Mouse (Mus musculus) lung, embryonic 15.5 days (tissue): ENCODE results near the gene Rasa2. TPM values are rescaled to one million over a fixed set of nuclear protein-coding genes. Genes with fewer than 3 reads are reported as not detected.

Experiments
- ATAC-seq: fragments of 200-750 bp; cut with Nextera tagmentation; 2 replicates; pipeline ENCODE4 v1.8.0; 2017; ENCODE audit warnings: moderate number of reproducible peaks, borderline replicate concordance; ENCODE audit not compliant: low FRiP score, low TSS enrichment; ENCODE audit errors: extremely low read depth
- H3K27ac ChIP-seq: fragments of 300-500 bp; sonication (generic); 2 replicates; pipeline ENCODE4 v1.5.1; 2015; ENCODE audit warnings: moderate library complexity, mild to moderate bottlenecking, inconsistent platforms
- H3K27me3 ChIP-seq: fragments of 300-500 bp; sonication (generic); 2 replicates; pipeline ENCODE4 v1.6.1; 2015; ENCODE audit warnings: inconsistent platforms
- H3K36me3 ChIP-seq: fragments of 300-500 bp; sonication (generic); 2 replicates; pipeline ENCODE4 v1.6.1; 2015; ENCODE audit warnings: inconsistent platforms
- H3K4me1 ChIP-seq: fragments of 300-500 bp; sonication (generic); 2 replicates; pipeline ENCODE4 v1.6.1; 2015; ENCODE audit warnings: inconsistent platforms
- H3K4me2 ChIP-seq: fragments of 300-500 bp; sonication (generic); 2 replicates; pipeline ENCODE4 v1.6.1; 2015; ENCODE audit warnings: inconsistent platforms, mild to moderate bottlenecking, moderate library complexity
- H3K4me3 ChIP-seq: fragments of 300-500 bp; sonication (generic); 2 replicates; pipeline ENCODE4 v1.5.1; 2015; ENCODE audit warnings: mild to moderate bottlenecking, inconsistent platforms
- H3K9ac ChIP-seq: fragments of 300-500 bp; sonication (generic); 2 replicates; pipeline ENCODE4 v1.6.1; 2015; ENCODE audit warnings: inconsistent platforms
- H3K9me3 ChIP-seq: fragments of 300-500 bp; sonication (generic); 2 replicates; pipeline ENCODE4 v1.6.1; 2016; ENCODE audit warnings: inconsistent platforms
- WGBS: fragments of 180-500 bp; shearing (Covaris S2); methylation state at CpG from one replicate; pipeline ENCODE4 v1.1.7; 2015; 5-methylcytosine and 5-hydroxymethylcytosine counted together
- polyA plus RNA-seq: library from polyadenylated mRNA; unstranded; fragments of >200 nt; fragmentation: Nextera tagmentation; extraction: Ambion mirVana; gene quantifications from 2 replicates; pipeline ENCODE4 v1.2.1, GENCODE M21; 2015

The Rasa2 gene
- polyA plus RNA-seq, 1 experiment from 2014 or later, result 19.9 TPM

- Histone ChIP-seq H3K9ac (no peak overlapping the region), H3K4me2 (no peak overlapping the region), H3K36me3 (no peaks in the 10 kb centered on the region), H3K27ac (no peak overlapping the region), H3K27me3 (0 out of 2 replicates have a peak, but pooled peaks cover 4% of the 10 kb centered on the region), H3K4me3 (no peak overlapping the region), H3K9me3 (no peaks in the 10 kb centered on the region), H3K4me1 (peaks cover 3% of the 10 kb centered on the region; the same call in 1 of the 2 replicates)
- no peak for ATAC-seq
- 64% methylated on average over 7 of the region's 7 CpGs for WGBS
Observed at GRCm38 (mm10) chr9:96637157-96637548, 5.7 kb upstream of the Rasa2 start.

GRCm38 (mm10) chr9:96636423-96637156 is 5.2 kb upstream of the Rasa2 start:
- Histone ChIP-seq H3K27ac (no peak overlapping the region), H3K27me3 (0 out of 2 replicates have a peak, but pooled peaks cover 5% of the 10 kb centered on the region), H3K4me2 (no peak overlapping the region), H3K9ac (no peak overlapping the region), H3K9me3 (no peaks in the 10 kb centered on the region), H3K4me1 (peaks cover 8% of the 10 kb centered on the region; the same call in 1 of the 2 replicates), H3K36me3 (no peaks in the 10 kb centered on the region), H3K4me3 (no peak overlapping the region)
- 43% methylated on average over 9 of the region's 9 CpGs for WGBS
- ATAC-seq, result no peak

DNA sequence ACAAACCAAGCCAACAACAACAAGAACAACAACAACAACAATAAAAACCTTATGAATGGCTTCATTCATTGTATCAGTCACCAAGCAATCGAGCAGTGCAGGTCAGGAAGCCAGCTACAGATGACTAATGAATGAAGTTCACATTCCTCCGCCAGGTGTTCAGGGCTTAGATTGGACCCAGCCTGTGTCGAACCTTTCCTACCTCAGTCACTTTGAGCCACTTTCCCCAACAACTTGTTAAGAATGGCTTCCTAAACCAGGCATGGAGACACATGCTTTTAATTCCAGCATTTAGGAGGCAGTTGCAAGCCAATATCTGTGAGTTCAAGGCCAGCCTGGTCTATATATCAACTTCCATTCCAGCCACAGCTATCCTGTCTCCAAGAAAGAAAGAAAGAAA is 4.5 kb upstream of the Rasa2 start:
- Histone ChIP-seq H3K9me3 (no peaks in the 10 kb centered on the region), H3K4me2 (no peak overlapping the region), H3K27ac (no peak overlapping the region), H3K4me1 (peaks cover 9% of the 10 kb centered on the region; the same call in 1 of the 2 replicates), H3K9ac (no peak overlapping the region), H3K4me3 (no peak overlapping the region), H3K36me3 (no peaks in the 10 kb centered on the region), H3K27me3 (0 out of 2 replicates have a peak, but pooled peaks cover 5% of the 10 kb centered on the region)
- no peak for ATAC-seq
- 59% methylated on average over 3 of the region's 3 CpGs for WGBS

DNA sequence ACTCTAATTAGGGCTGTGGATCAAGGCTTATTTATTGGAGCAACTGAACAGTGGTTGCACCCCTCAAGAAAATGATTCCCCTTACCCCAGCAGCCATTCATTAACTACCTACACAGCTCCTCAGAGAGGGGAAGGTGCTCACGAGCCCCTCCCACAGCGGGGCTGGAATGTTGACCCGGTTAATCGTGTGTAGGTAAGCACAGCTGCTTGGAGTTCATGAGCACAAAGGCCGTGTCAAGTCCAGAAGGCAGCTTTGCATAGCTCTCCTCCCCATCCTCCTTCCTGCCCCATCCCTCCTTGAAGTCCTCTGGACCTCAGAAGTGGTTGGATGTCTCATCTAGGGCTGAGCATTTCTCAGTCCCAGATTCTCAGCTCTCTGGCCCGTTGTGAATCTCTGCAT is 3.8 kb upstream of the Rasa2 start:
- ATAC-seq, result no peak
- H3K4me2 ChIP-seq, result no peak overlapping the region
- H3K4me3 ChIP-seq, result no peak overlapping the region
- 45% methylated on average over 6 of the region's 6 CpGs for WGBS
- no peak overlapping the region for H3K9ac ChIP-seq
- H3K27me3 ChIP-seq, result 0 out of 2 replicates have a peak, but pooled peaks cover 5% of the 10 kb centered on the region
- peaks cover 9% of the 10 kb centered on the region; the same call in 1 of the 2 replicates for H3K4me1 ChIP-seq
- no peaks in the 10 kb centered on the region for H3K36me3 ChIP-seq
- H3K27ac ChIP-seq, result no peak overlapping the region
- no peaks in the 10 kb centered on the region for H3K9me3 ChIP-seq

GRCm38 (mm10) chr9:96633771-96634170 is 2.4 kb upstream of the Rasa2 start:
- peaks cover 9% of the 10 kb centered on the region for H3K4me1 ChIP-seq
- no peak for ATAC-seq
- no peak overlapping the region for H3K27ac ChIP-seq
- no peaks in the 10 kb centered on the region for H3K9me3 ChIP-seq
- no peak overlapping the region for H3K9ac ChIP-seq
- WGBS, result 76% methylated on average over 2 of the region's 2 CpGs
- no peaks in the 10 kb centered on the region for H3K36me3 ChIP-seq
- H3K4me3 ChIP-seq, result no peak overlapping the region
- 0 out of 2 replicates have a peak, but pooled peaks cover 5% of the 10 kb centered on the region for H3K27me3 ChIP-seq
- H3K4me2 ChIP-seq, result no peak overlapping the region

DNA sequence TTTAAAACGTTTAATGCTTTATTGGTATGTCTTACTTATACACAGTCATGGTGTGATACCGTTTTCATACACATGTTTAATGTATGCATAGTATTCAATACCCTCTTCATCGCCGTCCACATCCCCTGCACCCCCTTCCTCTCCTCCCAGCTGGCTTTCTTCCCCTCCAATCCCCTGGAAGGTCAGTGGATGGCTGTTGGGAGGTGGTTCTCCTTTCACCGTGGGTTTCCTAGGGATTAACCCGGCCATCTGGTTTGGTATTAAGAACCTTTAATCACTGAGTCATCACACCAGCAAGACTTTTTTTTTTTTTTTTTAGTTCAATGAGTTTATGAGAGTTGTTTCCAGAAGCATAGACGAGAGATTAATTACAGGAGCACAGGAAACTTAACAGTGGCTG is 1.3 kb upstream of the Rasa2 start:
- Histone ChIP-seq H3K9me3 (no peaks in the 10 kb centered on the region), H3K27me3 (0 out of 2 replicates have a peak, but pooled peaks cover 5% of the 10 kb centered on the region), H3K27ac (no peak overlapping the region), H3K4me1 (peaks cover 17% of the 10 kb centered on the region), H3K4me3 (no peak overlapping the region), H3K36me3 (no peaks in the 10 kb centered on the region), H3K9ac (no peak overlapping the region), H3K4me2 (no peak overlapping the region)
- 59% methylated on average over 7 of the region's 7 CpGs for WGBS
- ATAC-seq, result no peak

GRCm38 (mm10) chr9:96632073-96632690 is 765 bp upstream of the Rasa2 start:
- 53% methylated on average over 6 of the region's 6 CpGs for WGBS
- peak overlapping the region; percentile 94 for H3K4me3 ChIP-seq
- ATAC-seq, result no peak

GRCm38 (mm10) chr9:96630571-96631388 is 637 bp downstream of the Rasa2 start:
- no peaks in the 10 kb centered on the region for H3K9me3 ChIP-seq
- ATAC-seq, result peak; percentile 88
- WGBS, result under 1% methylated on average over 71 of the region's 105 CpGs

More at GRCm38 (mm10) chr9:96632073-96632690, 765 bp upstream of the Rasa2 start:
- no peaks in the 10 kb centered on the region for H3K9me3 ChIP-seq
- no peak overlapping the region for H3K27ac ChIP-seq
- 0 out of 2 replicates have a peak, but pooled peaks cover 5% of the 10 kb centered on the region for H3K27me3 ChIP-seq
- peaks cover 22% of the 10 kb centered on the region for H3K4me1 ChIP-seq
- peak overlapping the region; percentile 97; the same call in 1 of the 2 replicates for H3K9ac ChIP-seq
- H3K4me2 ChIP-seq, result peak overlapping the region; percentile 91
- no peaks in the 10 kb centered on the region for H3K36me3 ChIP-seq

GRCm38 (mm10) chr9:96629151-96629550 is 2.3 kb downstream of the Rasa2 start:
- no peak overlapping the region for H3K4me2 ChIP-seq

More at GRCm38 (mm10) chr9:96630571-96631388, 637 bp downstream of the Rasa2 start:
- Histone ChIP-seq H3K36me3 (no peaks in the 10 kb centered on the region), H3K4me1 (peaks cover 23% of the 10 kb centered on the region), H3K27me3 (0 out of 2 replicates have a peak, but pooled peaks cover 5% of the 10 kb centered on the region), H3K4me3 (peak overlapping the region; percentile 94), H3K9ac (peak overlapping the region; percentile 97), H3K4me2 (peak overlapping the region; percentile 91), H3K27ac (peak overlapping the region; percentile 98)

GRCm38 (mm10) chr9:96627557-96628085 is 3.8 kb downstream of the Rasa2 start:
- H3K9ac ChIP-seq, result no peak overlapping the region
- ATAC-seq, result no peak

More at GRCm38 (mm10) chr9:96629151-96629550, 2.3 kb downstream of the Rasa2 start:
- Histone ChIP-seq H3K9me3 (no peaks in the 10 kb centered on the region), H3K27me3 (0 out of 2 replicates have a peak, but pooled peaks cover 5% of the 10 kb centered on the region), H3K36me3 (no peaks in the 10 kb centered on the region), H3K4me1 (peaks cover 23% of the 10 kb centered on the region), H3K9ac (no peak overlapping the region), H3K27ac (no peak overlapping the region), H3K4me3 (no peak overlapping the region)
- WGBS, result 63% methylated on average over 4 of the region's 4 CpGs
- no peak for ATAC-seq

DNA sequence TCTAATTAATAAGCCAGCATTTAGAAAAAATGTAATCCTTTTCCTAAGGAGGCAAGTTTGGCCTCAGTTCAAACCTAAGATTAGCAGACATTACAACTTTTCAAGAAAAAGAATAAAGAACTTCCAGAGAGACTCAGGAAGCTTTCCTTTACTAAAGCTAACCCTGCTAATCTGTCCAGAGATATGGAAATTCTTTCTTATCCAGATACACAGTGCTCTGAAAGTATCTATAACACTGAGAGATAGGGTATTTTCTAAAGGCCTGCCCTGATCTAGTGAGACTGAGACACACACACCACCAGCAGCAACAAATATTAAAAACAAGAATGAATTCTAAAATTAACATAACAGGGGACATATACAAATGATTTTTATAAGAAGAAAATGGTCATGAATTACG is 4.4 kb downstream of the Rasa2 start:
- no peak for ATAC-seq
- Histone ChIP-seq H3K27me3 (no peaks in the 10 kb centered on the region), H3K9ac (no peak overlapping the region), H3K36me3 (no peaks in the 10 kb centered on the region), H3K27ac (no peak overlapping the region), H3K9me3 (no peaks in the 10 kb centered on the region), H3K4me3 (no peak overlapping the region), H3K4me2 (no peak overlapping the region), H3K4me1 (peaks cover 19% of the 10 kb centered on the region)
- WGBS, result 40% methylated on average over 1 of the region's 1 CpGs

More at GRCm38 (mm10) chr9:96627557-96628085, 3.8 kb downstream of the Rasa2 start:
- Histone ChIP-seq H3K4me1 (peaks cover 23% of the 10 kb centered on the region), H3K36me3 (no peaks in the 10 kb centered on the region), H3K27me3 (0 out of 2 replicates have a peak, but pooled peaks cover 5% of the 10 kb centered on the region), H3K9me3 (no peaks in the 10 kb centered on the region), H3K4me2 (no peak overlapping the region), H3K4me3 (no peak overlapping the region), H3K27ac (no peak overlapping the region)
- 22% methylated on average over 5 of the region's 5 CpGs for WGBS
